Mouse (Mus musculus): ENCODE measurements at regions not wholly inside any gene's neighbourhood (a gene's known extent, or its start where the extent isn't known, plus 50 kb on each side); places are given as distances from the start of the nearest gene placed in this dataset.
A peak's percentile ranks its signal among the peaks of the same experiment; 100 is the strongest.
"Not testable (repeated sequence)": the region's sequence is repeated elsewhere in the genome, so short reads cannot be mapped to it uniquely, and the experiment has no call there.

DNA sequence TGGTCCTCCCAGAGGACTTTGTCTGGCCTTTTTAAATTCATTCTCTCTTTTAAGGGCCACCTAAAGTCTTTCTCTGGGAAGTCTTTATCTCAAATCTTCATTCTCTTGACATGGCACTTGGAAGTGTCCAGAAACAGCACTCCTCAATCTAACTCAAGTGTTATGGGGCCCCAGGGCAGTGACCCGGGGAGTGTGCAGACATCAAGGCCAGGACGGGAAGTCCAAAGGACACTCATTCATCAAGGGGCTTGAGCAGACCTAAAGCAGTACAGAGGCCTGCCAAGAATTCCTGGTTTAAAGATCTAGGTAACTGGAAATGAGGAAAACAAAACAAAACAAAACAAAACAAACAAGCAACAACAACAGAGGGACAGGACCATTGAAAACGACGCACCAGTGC lies 205.8 kb upstream of the Daam1 start:
- DNase-seq (ENCODE audit: low spot score), result no peak

DNA sequence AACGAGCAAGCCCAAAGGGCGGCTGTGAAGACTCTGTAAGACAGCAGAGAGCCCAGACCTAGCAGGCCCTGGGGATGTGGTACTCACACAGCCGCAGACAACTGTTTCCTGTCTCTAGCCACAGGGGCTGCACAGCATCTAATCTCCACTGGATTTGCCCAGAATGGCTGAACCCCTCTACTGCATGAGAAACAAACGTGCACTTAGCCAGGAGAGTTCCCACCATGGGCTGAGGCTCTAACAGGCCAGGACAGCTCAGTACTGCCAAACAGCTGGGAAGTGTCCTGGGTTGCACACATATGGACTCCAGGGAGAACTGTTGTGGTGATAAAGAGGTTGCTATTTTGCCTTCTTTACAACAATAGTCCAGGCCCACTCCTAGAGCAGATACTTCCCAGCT lies 204.1 kb upstream of the Daam1 start:
- no peak for DNase-seq (ENCODE audit: low spot score)

DNA sequence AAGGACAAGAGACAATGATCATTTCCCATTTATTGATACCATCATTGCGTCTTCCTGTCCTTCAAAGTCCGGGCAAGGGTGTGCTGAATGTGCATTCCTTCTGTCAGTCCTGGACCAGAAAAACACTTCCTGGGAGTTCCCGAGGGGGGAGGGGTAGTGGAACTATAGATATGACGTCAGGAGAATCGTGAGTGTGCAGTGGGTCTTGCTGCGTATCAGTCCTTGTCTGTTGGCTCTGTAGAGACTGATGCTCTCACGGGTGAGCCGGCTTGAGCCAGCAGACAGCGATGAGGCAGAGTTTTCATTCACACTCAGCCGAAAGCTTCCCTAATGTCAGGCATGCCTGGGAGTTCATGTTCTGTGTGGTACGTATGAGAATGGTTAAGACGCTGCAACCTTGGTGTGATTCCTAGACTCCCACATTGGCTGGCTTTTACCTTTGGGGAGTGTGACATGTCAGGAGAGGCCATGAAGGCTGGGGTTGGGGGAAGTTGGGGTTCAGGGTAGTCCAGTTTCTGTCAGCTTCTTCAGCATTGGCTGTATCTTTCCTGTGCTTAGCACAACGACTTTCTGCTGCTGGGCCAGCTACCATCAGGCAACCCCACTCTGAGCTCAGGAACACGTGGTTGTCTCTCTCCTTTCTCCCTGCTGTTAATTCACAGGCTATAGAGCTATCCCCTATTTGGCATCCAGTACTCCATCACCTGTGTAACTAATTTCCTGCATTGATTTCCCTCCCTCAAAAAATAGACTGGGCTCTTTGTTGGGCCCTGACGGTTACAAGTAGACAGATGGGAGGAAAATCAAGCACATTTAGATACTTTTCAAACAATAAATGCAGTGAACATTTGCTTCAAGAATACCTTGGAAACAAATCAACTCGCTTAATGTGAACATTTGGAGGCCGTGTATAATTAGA lies 203.2 kb upstream of the Daam1 start:
- no peak for DNase-seq (ENCODE audit: low spot score)

DNA sequence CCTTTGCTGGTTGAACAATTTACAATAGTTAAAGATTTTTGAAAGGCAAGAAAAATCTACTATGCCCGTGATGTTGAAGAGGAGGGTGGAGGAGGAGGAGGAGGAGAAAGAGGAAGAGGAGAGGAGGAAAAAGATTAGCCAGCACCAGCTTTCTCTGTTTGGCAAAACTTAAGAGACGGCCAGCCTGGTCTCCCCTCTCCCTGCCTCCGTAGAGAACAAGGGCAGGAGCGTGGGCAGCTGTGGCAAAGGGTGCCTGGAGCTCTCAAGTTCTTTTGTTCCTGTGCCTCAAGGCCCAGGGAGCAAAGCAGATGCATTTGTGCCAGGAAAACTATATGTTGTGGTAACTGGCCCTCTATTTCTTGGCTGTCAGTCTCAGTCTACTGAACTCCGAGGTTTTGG lies 202.5 kb upstream of the Daam1 start:
- no peak for DNase-seq (ENCODE audit: low spot score)

DNA sequence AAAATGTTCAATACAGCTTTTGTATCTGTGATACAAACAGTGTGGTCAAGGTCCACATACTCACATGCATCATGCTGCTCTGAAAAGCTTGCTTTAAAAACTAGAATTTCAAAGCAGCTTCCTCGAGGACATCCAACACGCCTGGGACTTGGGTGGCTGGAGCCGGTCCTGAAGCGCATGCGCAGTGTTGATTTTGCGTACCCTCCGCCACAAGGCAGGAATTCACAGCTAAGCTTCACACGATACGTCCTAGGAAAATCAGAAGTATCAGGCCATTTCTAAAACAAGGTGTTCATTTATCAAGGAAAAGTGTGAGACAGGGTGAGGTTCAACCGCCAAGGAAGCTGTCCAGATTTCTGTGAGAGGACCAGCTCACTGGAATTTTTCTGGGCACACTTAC lies 202.1 kb upstream of the Daam1 start:
- no peak for DNase-seq (ENCODE audit: low spot score)

DNA sequence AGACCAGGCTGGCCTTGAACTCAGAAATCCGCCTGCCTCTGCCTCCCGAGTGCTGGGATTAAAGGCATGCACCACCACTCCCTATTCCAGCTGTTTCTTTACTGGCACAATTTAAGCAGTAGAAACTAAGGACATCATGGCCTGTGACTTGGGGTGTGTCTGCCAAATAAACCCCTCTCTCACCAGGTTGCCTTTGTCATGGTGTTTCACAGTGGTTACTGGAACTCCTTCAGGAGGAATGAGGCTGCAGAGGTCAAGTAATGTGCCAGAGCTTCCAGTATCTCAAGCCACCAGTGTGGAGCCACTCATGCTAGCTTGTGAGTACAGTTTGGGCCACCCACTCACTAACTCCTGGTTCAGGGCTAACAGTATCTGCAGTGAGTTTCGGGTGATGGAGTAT lies 200.5 kb upstream of the Daam1 start:
- no peak for DNase-seq (ENCODE audit: low spot score)

DNA sequence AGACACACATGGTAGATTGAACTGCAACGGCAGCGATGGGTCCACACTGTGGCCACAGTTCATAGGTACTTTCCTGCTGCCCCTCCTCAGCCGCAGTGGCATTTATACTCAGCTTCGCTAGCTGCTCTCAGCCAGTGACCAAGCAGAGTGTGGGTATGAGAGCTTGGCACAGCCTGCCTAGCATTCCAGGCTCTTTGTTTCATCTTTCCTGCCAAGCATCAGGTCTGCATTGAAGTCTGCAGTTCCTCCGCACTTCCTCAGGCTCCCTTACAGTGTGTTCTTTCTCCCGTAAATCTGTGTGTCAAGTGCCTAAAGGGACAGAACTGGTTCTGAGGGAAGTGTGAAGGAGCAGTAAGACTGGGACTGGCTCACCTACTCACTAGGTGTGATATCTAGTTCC lies 194.6 kb upstream of the Daam1 start:
- no peak for DNase-seq (ENCODE audit: low spot score)

DNA sequence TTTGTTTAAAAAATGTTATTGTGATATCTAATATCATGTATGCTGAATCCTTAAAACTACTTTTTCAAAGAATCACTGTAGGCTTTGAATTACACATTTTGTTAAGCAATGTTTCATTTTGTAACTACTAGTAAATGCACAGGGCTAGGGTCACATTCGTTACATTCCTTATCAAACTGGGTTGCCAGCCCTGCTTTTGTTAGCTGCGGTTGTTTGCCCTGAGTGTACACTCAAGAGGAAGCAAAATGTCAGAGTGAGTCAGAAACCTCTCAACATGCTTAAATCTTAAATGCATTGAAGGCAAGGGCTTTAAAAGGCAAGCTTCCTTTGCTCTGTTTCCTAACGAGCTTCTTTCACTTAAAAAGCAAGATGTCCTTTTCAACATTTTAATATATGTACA lies 193.6 kb upstream of the Daam1 start:
- no peak for DNase-seq (ENCODE audit: low spot score)

DNA sequence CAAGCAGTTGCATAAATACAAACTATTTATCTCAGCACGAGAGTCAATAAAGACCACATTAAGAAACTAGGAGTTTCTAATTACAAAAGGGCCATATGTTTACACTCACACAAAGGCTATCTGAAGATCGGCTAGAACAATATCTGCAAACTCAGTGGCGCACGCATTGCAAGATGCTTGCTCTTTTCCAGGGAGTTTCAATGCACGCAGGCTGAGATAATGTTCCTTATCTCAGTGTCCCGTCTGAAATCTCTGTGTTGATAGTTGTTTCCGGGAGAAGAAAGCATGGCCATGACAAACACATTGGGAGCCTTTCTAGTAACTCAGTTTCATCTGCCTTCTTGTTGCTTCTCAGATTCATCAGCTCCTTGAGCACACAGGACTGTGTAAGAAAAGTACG lies 192.6 kb upstream of the Daam1 start:
- no peak for DNase-seq (ENCODE audit: low spot score)

DNA sequence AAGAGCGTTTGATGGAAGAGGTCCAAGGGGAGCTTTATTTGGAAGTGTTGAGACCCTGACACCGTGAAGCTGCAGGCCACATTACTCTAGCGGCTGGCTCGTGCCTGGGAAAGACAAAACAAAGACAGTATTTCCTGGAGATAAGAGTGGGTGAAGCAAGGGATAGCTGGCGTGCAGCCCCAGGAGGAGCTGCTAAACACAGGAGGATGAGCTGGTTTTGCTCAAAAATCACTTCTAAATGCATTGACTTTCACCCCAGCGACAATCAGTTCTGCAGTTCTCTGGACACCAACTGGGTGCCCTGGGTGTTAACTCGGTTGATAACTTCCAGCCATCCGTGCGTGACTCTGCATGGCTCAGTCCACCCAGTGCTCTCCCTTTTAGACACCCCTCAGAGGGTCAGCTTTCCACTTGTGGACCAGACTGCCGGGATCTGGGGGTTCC lies 190.8 kb upstream of the Daam1 start:
- no peak for DNase-seq (ENCODE audit: low spot score)

DNA sequence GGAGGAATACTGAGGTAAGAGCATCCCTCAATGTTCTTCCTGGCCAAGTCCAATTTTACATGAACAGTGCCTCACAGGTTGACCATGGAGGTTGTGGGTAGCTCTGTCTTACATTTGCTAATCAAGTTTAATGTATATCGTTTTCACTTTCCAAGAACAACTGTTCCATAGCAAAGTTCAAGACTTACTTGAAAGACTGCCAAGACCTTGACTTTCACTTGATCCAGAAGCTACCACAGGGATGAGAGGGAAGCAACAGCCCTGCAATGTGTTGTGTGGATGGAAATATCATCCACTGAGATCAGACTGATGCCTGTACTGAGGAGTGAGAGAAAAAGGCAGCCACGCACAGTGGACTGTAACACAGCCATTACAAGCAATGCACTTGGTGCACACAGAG lies 189.4 kb upstream of the Daam1 start:
- DNase-seq (ENCODE audit: low spot score), result no peak

DNA sequence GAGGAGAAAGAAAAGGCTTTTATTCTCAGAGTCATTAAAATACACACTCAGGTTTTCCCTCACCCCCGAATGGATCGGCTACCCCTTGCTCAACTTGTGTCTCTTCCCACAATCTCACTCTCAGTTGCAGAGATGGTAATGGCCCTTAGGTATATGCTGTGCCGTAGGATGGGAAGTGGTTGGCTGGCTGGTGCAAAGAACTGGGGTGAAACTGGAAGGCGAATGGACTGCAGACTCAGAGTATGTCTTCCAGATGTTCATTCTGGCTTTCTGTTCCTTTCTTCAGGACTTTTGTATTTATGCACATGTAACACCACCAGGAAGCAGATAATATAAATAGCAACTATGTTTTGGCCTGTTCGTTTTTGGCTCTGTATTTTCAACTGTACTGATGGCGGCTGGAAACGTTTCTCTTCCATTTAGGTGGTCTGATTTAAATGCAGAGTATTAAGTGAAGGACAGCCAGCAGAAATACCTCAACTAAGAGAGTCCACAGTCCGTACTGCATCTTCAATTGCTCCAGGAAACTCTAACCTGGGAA lies 188.0 kb upstream of the Daam1 start:
- no peak for DNase-seq (ENCODE audit: low spot score)

DNA sequence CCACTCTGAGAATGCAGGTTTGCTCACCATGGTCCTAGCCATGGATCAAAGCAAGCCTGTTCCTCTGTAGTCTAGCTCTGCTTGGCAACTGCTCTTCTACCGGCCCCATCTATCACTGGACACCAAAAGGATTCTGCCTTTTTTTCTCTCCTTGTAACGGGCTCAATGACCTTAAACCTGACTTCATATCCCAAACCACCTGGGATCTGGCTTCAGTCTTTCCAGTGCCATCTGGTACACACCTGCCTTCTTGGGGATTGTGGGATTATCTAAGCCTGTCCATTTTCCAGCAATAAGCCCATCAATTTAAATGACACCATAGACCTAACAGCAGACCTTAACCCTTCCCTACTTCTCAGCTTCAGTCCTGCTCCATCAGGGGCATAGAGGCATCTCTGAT lies 179.6 kb upstream of the Daam1 start:
- DNase-seq (ENCODE audit: low spot score), result no peak

DNA sequence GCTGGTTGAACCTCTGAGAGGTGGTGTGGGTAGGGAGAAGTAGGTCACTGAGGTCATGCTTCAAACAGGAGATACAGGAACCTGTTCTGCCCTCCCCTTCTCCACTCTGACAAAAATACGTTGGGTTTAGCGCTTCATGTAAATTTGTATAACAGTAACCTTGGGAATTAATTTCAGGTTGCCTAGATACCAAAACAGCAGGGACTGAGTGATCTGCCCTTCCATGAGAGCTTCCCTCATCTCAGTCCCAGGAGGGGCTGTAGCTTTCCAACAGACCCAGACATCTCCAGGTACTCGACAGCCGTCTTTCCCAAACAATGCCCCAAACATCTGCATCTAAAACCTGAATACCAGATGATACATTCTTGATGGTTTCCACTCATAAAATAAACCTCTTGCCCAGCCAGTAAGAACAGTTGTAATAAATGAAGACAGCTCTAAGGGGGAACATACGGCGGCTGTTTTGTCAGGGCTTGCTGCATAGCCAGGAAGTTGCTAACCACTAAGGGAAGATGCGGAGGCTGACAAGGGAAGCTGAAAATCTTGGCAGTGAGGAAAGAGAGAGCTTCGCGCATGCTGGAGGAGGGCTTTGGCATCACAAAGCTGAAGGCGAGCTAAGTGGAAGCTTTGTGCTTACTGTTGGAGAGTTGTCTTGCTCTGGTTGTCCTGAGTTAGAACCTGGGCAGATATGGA lies 137.4 kb upstream of the Daam1 start:
- DNase-seq (ENCODE audit: low spot score), result no peak

DNA sequence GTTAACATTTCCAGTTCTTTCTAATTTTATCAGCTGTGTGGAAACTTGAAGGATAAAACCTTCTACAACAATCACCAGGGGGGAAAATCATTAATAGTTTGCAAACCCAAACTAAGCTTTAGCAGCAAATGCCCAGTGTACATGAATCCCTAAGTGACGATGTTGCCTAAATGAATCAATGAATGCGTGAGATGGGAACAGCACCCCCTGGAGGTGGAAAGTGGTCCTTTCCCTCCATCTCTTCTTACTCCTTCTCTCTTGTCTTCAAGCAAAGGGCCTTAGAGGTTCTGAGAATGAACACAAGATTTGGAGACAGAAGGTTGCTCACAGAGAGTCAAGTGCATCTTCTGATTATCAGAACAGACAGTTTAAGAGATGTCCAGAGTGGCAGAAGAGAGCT lies 129.1 kb upstream of the Daam1 start:
- DNase-seq (ENCODE audit: low spot score), result no peak

DNA sequence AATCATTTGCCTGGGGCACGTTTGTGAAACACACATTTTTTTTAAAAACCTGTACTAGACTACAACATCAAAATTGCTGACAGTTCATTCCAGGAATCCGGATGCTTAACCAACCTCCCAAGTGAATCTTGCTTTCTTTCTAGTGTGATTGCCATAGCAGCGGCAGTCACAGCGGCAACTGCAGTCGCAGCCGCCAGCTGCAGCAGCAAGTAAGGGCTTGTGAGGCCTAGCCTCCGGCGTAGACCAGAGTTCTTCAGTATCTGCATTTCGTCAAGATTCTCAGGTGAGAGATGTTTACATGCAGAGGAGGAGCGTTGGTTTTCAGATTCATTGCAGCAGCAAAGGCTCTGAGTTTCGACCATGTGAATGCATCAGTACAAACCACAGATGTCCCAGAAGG lies 128.7 kb upstream of the Daam1 start:
- DNase-seq (ENCODE audit: low spot score), result no peak

DNA sequence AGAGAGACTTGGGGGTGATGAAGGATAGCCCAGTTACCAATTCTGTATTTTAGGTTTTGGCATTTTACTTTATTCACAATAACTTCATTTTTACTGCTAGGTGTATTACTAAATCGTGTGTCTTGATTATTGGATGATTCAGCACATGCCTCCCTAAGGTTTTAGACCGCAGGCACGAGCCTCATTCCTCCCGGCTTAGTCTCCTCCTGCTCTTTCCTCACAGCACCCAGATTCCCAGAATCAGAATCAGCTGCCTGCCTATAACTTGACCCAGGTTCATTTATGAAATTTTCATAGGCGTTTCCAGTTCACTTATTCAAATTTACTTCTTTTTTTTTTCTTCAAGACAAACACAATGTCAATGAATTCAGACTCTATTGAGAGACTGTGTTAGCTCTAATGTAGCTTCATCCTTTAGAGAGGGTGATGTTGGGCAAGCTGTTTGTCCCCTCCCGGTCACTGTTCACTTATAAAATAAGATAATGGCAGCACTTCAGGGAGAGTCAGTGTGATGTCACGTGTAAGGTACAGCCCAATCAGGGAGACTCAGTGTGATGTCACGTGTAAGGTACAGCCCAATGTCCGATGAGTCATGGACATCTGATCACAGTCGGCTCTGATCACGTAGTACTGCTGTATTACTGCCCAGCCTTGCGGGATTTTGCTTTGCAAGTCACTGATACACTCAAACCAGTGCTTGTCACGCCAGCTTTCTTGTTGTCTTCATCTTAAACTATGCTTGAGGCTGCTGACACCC lies 127.6 kb upstream of the Daam1 start:
- DNase-seq (ENCODE audit: low spot score), result no peak

DNA sequence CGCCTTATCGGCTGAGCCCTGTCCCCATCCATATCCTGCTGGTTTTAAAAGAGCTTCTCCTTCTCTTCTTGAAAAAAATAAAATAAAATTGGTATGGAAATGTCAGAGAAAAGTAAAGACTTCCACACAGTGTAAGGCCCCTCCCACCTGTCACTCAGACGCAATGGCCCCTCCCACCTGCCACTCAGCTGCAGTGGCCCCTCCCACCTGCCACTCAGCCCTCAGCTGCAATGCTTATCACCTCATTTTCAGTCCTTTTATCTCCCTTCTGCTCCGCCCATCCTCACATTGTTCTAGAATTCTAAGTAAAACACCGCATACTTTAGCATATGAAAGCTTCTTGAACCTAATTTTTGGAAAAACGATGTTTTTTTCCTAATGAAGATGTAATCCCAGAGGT lies 126.4 kb upstream of the Daam1 start:
- DNase-seq (ENCODE audit: low spot score), result no peak

DNA sequence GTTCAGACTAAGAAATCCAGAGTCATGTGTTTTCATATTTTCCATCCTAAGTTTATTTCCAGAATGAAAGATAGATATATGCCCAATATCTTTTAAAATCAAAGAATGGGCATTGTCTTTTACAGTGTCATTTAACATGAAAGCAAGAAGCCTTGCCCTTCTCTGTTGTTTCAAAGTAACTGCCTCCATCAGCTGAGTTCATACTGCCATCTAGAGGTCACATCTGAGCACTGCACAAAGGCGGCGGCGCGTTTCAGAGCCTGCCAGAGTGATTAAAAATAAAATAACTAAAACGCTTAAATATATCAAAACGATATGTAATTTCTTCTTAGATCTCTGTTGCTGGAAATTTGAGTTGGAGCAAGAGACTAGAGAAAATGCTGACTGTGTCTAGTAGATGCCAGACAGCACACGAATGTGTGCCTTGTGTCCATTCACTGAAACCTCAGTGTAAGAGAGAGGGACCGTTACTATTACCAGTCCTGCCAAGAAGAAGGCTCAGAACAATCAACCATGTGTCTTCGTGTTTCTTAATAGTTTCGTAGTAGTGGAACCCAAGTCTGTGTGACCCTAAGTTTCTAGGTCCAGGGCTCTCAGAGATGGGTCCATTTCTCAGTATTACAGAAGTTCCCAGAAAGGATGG lies 123.0 kb upstream of the Daam1 start:
- peak; percentile 2 for DNase-seq (ENCODE audit: low spot score)

DNA sequence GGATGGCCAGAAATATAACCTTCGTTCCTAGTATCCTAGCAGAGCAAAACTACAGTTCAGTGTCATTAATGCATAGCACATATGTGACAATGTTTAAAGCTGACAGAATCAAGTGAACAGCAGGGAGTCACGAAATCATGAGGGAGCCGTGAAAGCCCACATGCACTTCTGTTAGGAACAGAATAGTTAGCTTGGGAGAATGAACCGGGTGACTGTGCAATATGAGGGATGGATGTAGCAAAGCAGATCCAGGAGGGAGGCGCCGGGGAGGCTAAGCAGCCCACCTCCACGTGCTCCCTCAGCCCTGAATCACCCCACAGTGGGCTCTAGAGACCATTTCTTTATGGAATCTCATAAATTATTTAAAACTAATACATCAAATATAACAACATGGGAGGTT lies 116.3 kb upstream of the Daam1 start:
- DNase-seq (ENCODE audit: low spot score), result no peak

DNA sequence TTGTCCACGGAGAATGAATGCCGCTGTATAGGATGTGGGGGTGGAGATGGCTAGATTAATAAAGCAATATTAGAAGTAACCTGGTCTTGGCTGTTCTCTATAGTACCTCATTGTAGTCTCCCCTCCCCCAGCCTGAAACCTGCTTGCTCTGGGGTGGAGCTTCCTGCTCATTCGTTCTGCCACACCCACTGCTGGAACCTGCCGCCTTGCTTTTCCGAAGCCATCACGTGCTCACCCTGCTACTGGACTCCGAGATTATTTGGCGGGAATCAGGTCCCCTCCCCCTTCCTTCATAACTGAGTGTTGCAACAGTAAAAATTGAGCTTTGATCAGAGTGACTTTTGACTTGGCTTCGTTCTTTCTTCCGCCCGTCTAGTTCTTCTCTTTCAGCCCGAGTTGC lies 112.5 kb upstream of the Daam1 start:
- not testable (repeated sequence) for DNase-seq (ENCODE audit: low spot score)

DNA sequence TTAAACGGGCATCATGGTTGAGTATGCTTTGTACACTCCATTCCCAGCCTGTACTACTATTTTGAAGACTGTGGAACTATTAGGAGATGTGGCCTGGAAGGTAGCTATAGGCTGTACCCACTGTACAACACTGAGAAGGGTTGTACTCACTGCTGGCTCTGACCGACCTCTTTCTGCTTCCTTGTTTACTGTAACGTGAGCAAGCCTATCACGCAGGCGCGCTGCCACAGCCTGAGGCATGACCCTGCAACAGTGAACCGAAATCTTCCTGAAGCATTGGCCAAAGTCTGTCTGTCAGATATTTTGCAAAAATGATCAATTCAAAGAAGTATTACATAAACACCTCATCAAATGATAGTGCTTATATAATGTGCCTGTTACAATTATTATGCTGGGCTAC lies 112.0 kb upstream of the Daam1 start:
- no peak for DNase-seq (ENCODE audit: low spot score)

All from T-cell, adult 2 months (primary cell).